Mouse (Mus musculus) left cerebral cortex, postnatal 25 days (tissue): ENCODE data around the gene Slc2a10. TPM values are rescaled to one million over a fixed set of nuclear protein-coding genes. Genes with fewer than 3 reads are reported as not detected.
"Not testable (repeated sequence)": the region's sequence is repeated elsewhere in the genome, so short reads cannot be mapped to it uniquely, and the experiment has no call there.

ENCODE experiments used
- DNase-seq, 2 experiments: peaks; one replicate each; pipeline ENCODE4 v3.0.0; 2022; ENCODE audit warnings: low spot score in 2 of 2, mixed read lengths in 1 of 2
- intact Hi-C: fragments of 180-260 bp; cut with DNase I; formaldehyde crosslinking; loops from one replicate; pipeline ENCODE4 v1.15.1; 2025
- total RNA-seq, 2 experiments: library from RNA; stranded (reverse); gene quantifications; 2 replicates each; pipeline ENCODE4 v1.2.3; 2021

Gene Slc2a10
- total RNA-seq, 2 experiments from 2014 or later = 0.78 to 0.83 TPM

DNA sequence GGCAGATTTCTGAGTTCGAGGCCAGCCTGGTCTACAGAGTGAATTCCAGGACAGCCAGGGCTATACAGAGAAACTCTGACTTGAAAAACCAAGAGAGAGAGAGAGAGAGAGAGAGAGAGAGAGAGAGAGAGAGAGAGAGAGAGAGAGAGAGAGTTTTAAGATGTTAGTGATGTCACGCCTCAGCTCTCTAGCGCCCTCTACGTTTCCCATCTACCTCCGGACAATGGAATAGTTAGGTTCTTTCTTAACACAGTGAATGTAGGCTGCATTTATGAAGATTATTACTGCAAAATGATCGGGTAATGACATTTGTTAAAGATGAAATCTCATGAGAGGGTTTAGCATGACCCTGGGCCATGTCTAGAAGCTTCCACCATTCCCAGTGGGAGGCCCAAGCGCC lies 46.8 kb downstream of the Slc2a10 start:
- intact Hi-C loops, DNase-seq: not testable (repeated sequence)

GRCm38 (mm10) chr2:165554066-165554465 lies 50.5 kb downstream of the Slc2a10 start:
- intact Hi-C loops = no loop called here
- DNase-seq = no peak

DNA sequence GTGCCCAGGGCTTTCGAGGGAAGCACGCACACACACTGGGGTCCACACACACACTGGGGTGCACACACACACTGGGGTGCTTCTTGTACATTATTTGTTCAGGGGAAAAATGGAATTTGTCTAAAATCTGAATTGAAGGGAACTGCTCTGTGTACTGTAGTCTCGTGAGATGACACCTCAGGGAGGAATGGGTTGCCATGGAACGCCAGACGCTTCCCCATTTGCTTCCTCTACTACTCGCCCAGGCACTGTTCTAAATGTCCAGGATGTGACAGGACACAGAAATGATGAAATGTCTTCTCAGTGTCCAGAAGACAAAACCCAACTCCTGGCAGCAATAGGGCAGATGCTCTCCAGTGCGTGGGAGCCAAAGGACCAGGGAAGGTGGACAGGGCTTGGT lies 53.7 kb downstream of the Slc2a10 start:
- peak in 1 of 2 experiments; percentile 26 for DNase-seq
- intact Hi-C loops = no loop called here

GRCm38 (mm10) chr2:165558916-165559315 lies 55.3 kb downstream of the Slc2a10 start:
- intact Hi-C loops = no loop called here
- no peak for DNase-seq

- intact Hi-C loops = no loop called here
- no peak for DNase-seq
Measured at GRCm38 (mm10) chr2:165559506-165560235, 56.1 kb downstream of the Slc2a10 start.

- no peak for DNase-seq
- intact Hi-C loops = no loop called here
Measured at GRCm38 (mm10) chr2:165561861-165562260, 58.3 kb downstream of the Slc2a10 start.

DNA sequence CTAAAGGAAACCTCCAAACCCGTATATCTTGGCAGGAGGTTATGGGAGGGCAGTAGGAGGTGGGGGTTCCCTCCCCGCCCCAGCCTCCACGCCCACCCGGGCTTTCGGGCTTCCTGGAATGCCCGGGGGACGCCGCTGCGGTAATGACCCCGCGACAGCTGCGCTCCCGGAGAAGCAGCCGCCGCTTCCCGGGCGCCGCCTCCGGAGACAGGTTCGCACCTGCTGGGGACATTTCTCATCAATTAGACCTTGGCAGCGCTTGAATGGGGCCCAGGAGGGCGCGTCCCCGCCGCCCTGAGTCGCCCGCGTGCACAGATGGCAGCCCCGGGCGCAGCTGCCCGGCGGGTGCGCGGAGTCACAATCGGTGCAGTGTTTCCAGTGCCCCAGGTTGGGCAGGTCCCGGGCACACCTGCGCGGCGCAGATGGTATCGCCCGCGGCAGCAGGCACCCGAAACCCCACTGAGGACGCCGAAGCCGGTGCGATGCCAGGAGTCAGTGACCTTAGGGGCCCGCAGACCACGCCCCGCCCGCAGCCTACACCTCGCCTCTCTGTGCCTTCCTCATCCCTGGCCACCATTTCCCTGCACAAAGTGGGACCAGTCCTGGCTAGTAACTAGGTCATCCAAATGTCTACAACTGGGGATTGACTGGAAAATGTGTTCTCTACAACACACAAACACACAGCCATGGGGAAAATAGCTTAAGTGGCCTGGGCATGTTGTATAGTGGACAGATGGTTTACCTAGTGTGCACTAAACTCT lies 59.9 kb downstream of the Slc2a10 start:
- peak in 1 of 2 experiments; percentile 10 for DNase-seq

DNA sequence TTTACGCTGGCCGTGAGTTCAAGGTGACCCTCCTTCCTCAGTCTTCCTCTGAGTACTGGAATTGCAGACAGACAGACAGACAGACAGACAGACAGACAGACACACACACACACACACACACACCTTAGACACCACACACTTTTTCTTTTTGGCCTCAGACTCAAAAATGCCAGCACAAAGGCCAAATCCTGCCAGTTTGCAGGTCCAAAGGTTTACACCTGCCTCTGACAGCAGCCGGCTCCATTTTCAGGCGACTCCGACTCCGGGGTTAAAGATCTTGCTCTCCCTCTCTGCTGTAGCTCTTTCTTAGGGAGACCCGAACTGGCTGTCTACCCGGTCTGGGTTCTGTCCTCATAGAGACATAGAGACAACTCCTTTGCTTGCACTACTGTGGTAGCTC lies 60.5 kb downstream of the Slc2a10 start:
- intact Hi-C loops = no loop called here

More for the DNA sequence above, 59.9 kb downstream of the Slc2a10 start:
- intact Hi-C loops = no loop called here

DNA sequence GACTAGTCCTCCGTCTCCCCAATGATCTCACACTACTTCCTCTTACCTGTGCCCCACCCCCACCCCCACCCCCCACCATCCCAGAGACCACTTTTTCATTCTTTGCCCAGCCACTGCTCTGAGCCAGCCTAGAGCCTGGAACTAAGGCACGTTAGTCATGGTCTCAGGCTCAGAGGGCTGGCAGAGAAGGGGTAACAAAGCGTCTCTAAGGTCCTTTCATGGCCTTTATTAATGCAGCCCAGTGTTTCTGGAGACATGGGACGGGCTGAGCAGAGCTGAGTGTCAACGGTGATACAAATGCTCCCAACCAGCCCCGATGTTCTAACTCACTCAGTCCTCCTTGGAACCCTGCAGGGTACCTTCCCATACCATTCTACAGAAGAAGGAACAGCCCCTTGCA lies 61.0 kb downstream of the Slc2a10 start:
- DNase-seq = no peak
- intact Hi-C loops = no loop called here

More for the DNA sequence above, 60.5 kb downstream of the Slc2a10 start:
- DNase-seq = no peak

- DNase-seq = no peak
- intact Hi-C loops = no loop called here
Measured at GRCm38 (mm10) chr2:165566898-165567297, 63.3 kb downstream of the Slc2a10 start.

GRCm38 (mm10) chr2:165567820-165568219 lies 64.2 kb downstream of the Slc2a10 start:
- intact Hi-C loops = no loop called here
- DNase-seq = no peak

DNA sequence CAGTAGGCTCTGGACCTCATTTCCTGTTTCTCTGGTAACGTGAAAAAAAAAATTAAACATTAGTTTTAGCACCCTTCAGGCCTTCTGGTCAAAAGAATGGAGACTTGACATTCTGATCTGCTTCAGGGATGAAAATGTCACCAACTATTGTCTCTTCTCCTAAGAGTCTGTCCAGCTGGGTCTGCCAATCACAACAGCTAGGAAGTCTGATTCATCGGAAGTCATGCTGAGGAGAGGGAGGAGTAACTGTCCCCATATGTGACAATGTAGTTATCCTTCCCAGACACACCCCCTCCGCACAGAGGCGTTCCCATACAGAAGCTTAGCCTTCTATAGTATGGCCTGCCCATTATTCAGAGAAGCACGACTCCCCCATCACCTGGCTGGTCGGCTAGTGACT lies 65.3 kb downstream of the Slc2a10 start:
- no peak for DNase-seq
- intact Hi-C loops = no loop called here

Other genes with a start within 250 kb of the Slc2a10 start
- gene Slc35c2, start 215.9 kb upstream of the Slc2a10 start, total RNA-seq = 10 to 100 TPM; 55.3 to 56.6 TPM
- 100 to 1,000 TPM; 171 to 173 TPM for gene Elmo2, start 177.3 kb upstream of the Slc2a10 start, total RNA-seq
- gene Zfp663, start 135.1 kb upstream of the Slc2a10 start, total RNA-seq = under 1 TPM in 1 of 2 experiments, not detected in 1; 0.50 TPM
- gene Zfp334, start 115.5 kb upstream of the Slc2a10 start, total RNA-seq = 10 to 100 TPM; 14.0 to 14.2 TPM
- not detected for gene Ocstamp, start 103.4 kb upstream of the Slc2a10 start, total RNA-seq
- 10 to 100 TPM; 16.4 to 17.8 TPM for gene Slc13a3, start 30.6 kb upstream of the Slc2a10 start, total RNA-seq
- 10 to 100 TPM; 20.4 to 20.9 TPM for gene Trp53rka, start 10.5 kb upstream of the Slc2a10 start, total RNA-seq
- gene Eya2, start 91.2 kb downstream of the Slc2a10 start, total RNA-seq = 1 to 10 TPM; 3.5 to 3.6 TPM